Mouse (Mus musculus) gastrocnemius, postnatal 36 days (tissue): ENCODE measurements around the gene Eps8l2. TPM values are rescaled to one million over a fixed set of nuclear protein-coding genes. Genes with fewer than 3 reads are reported as not detected.

Source experiments
- DNase-seq, 2 experiments: peaks; one replicate each; pipeline ENCODE4 v3.0.0; 2022
- intact Hi-C: fragments of 180-260 bp; cut with DNase I; formaldehyde crosslinking; loops from one replicate; pipeline ENCODE4 v1.15.1; 2025
- long read RNA-seq, 2 experiments: library from polyadenylated mRNA; stranded (forward); transcript quantifications; one replicate each; pipeline ENCODE4 v2.0.0; 2021
- total RNA-seq, 2 experiments: library from RNA; stranded (reverse); gene quantifications; 2 replicates each; pipeline ENCODE4 v1.2.3; 2021

Gene Eps8l2
- total RNA-seq: 1 to 10 TPM; 2.1 to 2.5 TPM
- long read RNA-seq, experiment 1, partial matches to known transcripts: 1 of 3 reads
- long read RNA-seq, experiment 1, other reads (novel, unspliced or antisense): 1 of 3 reads
- long read RNA-seq, experiment 2, partial matches to known transcripts: 1 of 1 reads
- long read RNA-seq, experiment 2, other reads (novel, unspliced or antisense): 0 of 1 reads

GRCm38 (mm10) chr7:141338576-141339131, at the start of gene Eps8l2:
TSS of gene Eps8l2 (plus strand) at chr7:141338880.
- peak in 1 of 2 experiments; percentile 16 for DNase-seq
- intact Hi-C loops: no loop called here

GRCm38 (mm10) chr7:141291921-141292582, 46.6 kb upstream of the Eps8l2 start, which contains the start of gene Drd4:
TSS of gene Drd4 (plus strand) at chr7:141292006.
- no peak for DNase-seq
- intact Hi-C loops: no loop called here

DNA sequence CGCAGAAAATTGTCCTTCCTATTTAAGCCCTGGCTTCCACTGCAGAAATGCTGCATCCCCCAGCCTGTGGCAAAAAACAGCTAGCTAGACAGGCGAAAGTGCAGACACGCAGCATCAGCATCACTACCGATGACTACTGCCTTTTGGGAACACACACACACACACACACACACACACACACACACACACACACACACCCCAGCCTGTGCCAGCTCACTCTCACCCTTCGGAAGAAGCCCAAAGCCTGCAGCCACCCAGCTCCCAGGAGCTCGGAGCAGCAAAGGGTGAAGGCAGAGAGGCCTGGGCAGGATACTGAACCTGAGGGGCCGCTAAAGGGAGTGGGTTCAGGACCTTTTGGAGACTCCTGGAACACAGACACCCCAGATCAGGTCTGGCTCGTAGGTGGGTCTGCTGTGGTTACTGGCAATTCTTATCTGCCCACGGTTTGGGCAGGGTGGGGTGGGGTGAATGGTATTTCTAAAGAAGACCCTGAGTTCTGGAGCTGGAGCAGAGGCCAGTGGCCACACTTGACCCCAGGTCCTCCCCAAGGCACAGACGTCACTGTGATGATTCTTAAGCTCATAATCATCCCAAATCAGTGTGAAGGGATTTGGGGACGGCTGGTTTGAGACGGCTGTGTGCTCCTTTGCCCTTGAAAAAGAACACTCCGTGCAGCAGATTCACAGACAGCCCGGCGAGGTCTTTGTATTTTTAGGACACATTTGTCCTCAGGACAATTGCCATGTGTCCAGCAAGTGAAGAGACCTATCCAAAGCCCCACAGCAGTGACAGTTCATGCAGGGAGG, 45.9 kb upstream of the Eps8l2 start:
- intact Hi-C loops: no loop called here
- DNase-seq: no peak

DNA sequence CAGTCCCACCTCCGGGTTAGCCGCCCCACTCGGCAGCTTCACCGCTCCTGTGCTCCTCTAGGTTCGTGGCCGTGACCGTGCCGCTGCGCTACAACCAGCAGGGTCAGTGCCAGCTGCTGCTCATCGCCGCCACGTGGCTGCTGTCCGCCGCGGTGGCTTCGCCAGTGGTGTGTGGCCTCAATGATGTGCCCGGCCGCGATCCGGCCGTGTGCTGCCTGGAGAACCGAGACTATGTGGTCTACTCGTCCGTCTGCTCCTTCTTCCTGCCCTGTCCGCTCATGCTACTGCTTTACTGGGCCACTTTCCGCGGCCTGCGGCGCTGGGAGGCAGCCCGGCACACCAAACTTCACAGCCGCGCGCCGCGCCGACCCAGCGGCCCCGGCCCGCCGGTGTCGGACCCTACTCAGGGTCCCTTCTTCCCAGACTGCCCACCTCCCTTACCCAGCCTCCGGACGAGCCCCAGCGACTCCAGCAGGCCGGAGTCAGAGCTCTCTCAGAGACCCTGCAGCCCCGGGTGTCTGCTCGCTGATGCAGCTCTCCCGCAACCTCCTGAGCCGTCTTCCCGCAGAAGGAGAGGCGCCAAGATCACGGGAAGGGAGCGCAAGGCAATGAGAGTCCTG, 44.7 kb upstream of the Eps8l2 start:
- intact Hi-C loops: no loop called here
- DNase-seq: no peak

DNA sequence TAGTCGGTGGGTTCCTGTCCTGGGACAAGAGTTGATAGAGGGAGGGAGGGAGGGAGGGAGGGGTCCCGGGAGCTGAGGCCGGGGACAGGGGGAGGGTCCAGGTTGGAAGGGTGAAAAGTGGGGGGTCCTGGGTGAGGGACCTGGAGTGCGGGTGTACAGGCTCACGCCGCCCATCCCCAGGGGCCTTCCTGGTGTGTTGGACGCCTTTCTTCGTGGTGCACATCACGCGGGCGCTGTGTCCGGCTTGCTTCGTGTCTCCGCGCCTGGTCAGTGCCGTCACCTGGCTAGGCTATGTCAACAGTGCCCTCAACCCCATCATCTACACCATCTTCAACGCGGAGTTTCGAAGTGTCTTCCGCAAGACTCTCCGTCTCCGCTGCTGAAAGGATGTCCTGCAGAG, 44.2 kb upstream of the Eps8l2 start:
- intact Hi-C loops: no loop called here
- DNase-seq: no peak

- intact Hi-C loops: no loop called here
Observed at GRCm38 (mm10) chr7:141297926-141298650, 40.6 kb upstream of the Eps8l2 start.

DNA sequence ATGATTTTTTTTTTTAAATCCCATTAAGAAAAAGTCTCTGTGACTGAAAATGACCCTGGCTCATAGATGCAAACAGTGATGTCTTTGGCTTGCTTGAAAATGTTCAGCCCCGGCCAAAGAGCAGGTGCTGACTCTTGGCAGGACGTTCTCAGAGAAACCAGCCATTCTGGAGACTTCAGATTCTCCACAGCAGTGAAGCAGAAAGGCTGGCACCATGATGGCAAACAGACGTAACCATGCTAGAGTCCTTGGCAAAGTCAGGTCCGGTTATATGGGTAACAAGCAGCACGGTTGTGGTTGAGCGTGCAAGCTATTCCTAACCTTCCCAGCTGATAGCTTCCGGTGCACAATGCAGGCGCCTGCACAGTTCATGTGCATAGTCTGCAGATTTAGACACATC, 39.5 kb upstream of the Eps8l2 start:
- intact Hi-C loops: no loop called here

More at GRCm38 (mm10) chr7:141297926-141298650, 40.6 kb upstream of the Eps8l2 start:
- no peak for DNase-seq

DNA sequence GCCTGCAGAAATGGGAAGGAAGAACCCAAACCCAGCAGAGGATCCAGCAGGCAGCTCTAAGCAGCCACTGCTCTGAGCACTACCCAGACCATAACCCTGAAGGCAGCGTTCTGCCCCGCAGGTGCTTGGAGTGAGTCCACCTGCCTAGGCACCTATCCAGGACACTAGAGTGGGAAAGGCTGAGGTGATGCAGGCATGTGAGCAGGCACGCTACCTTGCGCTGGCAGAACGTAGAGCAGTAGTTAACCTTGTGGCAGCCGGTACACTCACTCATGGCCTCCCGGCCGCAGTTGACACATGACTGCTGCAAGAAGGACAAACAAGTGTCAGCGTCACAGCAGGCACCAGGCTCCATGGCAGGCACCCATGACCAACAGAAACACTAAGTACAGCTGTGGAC, 37.3 kb upstream of the Eps8l2 start:
- intact Hi-C loops: no loop called here
- DNase-seq: no peak

More for the DNA sequence above, 39.5 kb upstream of the Eps8l2 start:
- no peak for DNase-seq

DNA sequence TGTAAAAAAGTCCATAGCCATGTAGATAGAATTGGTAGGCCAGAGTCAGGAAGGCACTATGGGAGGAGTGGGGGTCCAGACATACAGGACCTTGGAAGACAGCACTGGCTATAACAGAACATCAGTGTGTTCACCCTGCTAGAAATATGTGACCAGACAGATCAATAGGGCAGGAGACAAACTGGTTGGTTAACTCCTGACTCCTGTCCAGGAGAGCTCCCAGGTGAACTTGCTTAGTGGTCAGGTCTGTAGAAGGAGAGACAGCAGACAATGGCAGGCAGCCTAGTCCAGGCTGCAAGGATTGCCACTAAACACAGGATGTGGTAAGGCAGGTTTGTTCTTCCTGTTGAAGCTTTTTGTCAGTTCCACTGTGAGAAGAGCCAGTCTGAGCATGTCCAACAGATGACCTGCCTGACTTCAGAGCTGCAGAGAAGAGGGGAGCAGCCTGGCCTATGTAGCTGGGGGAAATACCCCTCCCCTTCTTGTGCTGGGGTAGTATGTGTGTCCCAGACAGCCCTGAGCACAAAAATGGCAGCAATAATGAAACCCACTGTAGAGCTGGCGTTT, 35.9 kb upstream of the Eps8l2 start:
- intact Hi-C loops: no loop called here
- DNase-seq: no peak

- intact Hi-C loops: no loop called here
- DNase-seq: no peak
Observed at GRCm38 (mm10) chr7:141304537-141304936, 34.1 kb upstream of the Eps8l2 start.

GRCm38 (mm10) chr7:141314416-141314815, 24.3 kb upstream of the Eps8l2 start:
- no peak for DNase-seq
- intact Hi-C loops: no loop called here

GRCm38 (mm10) chr7:141315076-141315475, 23.6 kb upstream of the Eps8l2 start:
- intact Hi-C loops: no loop called here
- DNase-seq: no peak

GRCm38 (mm10) chr7:141315974-141316373, 22.7 kb upstream of the Eps8l2 start:
- intact Hi-C loops: no loop called here
- DNase-seq: no peak

DNA sequence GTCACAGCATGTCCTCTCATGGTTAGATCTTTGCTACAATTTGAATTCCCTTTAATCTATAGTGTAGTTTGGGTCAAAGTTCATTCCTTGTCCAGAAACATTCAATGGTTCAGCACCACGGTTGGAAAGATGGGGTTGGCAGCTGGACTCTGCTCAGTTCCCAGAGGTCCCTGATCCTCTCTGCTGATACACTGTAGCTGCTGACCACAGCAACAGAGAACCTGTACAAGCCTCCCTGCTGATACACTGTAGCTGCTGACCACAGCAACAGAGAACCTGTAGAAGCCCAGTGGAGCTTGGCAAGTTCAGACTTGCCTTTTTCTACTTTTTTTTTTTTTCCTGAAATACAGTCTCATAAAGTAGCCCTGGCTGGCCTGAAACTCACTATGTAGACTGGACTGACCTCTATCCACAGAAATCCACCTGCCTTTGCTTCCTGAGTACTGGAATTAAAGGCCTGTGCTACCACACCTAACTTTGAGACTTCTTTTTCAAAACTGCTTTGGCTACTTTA, 21.0 kb upstream of the Eps8l2 start:
- intact Hi-C loops: no loop called here
- DNase-seq: no peak

- no peak for DNase-seq
- intact Hi-C loops: no loop called here
Observed at GRCm38 (mm10) chr7:141319446-141319845, 19.2 kb upstream of the Eps8l2 start.

GRCm38 (mm10) chr7:141324686-141325085, 14.0 kb upstream of the Eps8l2 start:
- intact Hi-C loops: no loop called here
- no peak for DNase-seq

GRCm38 (mm10) chr7:141326546-141327446, 11.9 kb upstream of the Eps8l2 start:
- intact Hi-C loops: no loop called here
- DNase-seq: no peak
